ENCODE assay signal across 8 mouse cellular contexts in the genomic region with DNA sequence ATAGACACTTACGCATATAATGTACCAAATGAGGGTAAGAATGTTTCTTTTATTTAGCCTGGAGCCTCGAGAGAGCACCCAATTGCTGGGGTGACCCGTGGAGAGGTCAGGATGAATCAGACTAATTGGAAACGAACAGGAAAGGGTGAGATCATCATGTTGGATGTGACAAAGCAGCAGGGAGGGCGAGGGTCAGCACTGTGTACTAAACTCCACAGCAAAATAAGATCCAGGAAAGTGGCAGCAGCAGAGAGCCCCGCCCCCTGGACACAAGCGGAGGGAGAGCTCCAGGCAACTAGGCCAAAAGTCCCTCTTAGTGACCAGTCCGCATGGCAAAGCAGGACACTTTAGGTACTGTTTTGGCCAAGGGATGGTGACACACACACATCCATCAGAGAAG. TPM values are rescaled to one million over a fixed set of nuclear protein-coding genes. Genes with fewer than 3 reads are reported as not detected.
A peak's percentile ranks its signal among the peaks of the same experiment; 100 is the strongest.
DNase-seq lines count a peak whose midpoint lies in the region; ATAC-seq and TF ChIP-seq lines count a peak whose summit lies in the region.
"Had no signal": no experiment of that assay in that cellular context is flagged by ENCODE, and none has a peak within 500 bp of the region (broad histone marks: within the 10 kb centered on the region; RNA-seq: fewer than 3 reads in every experiment).

No protein-coding gene starts in this region.

- intact Hi-C loops in gastrocnemius, postnatal 14 days (cut with DNase I; ENCODE audit: low total_unique reads), result no loop called here

- no peaks in the 10 kb centered on the region for H3K36me3 ChIP-seq in liver, embryonic 14.5 days (replicated peaks; ENCODE audit: control insufficient read depth, insufficient read depth, low read depth)

- 46% methylated on average over 8 of the region's 8 CpGs for WGBS in liver, embryonic 14.5 days (ENCODE audit: insufficient replicate concordance)

- H3K4me2 ChIP-seq in liver, embryonic 14.5 days (ENCODE audit: low read depth), result no peak overlapping the region

- no peak for TF ChIP-seq EP300 in liver, embryonic 14.5 days (IDR thresholded peaks at IDR 0.05; ENCODE audit: low read depth)

- TF ChIP-seq CTCF in liver, embryonic 14.5 days (IDR thresholded peaks at IDR 0.05; ENCODE audit: low read depth), result no peak

- no peaks in the 10 kb centered on the region for H3K27me3 ChIP-seq in liver, embryonic 14.5 days (ENCODE audit: control insufficient read depth, insufficient read depth, low read length)

- H3K9me3 ChIP-seq in liver, embryonic 14.5 days (ENCODE audit: control insufficient read depth, low read length), result no peaks in the 10 kb centered on the region

- DNase-seq in urinary bladder, adult 2 months (ENCODE audit: low spot score), result peak; percentile 19
- no peak for DNase-seq in urinary bladder, postnatal 25 days (ENCODE audit: low spot score)
- peak; percentile 61 for DNase-seq in gastrocnemius, postnatal 14 days
- no peak for DNase-seq in liver, embryonic 14.5 days (ENCODE audit: low read depth in 3 of 3, low spot score in 3 of 3)
- DNase-seq in embryo, embryonic 9.5 days (ENCODE audit: extremely low spot score), result no peak
- DNase-seq in c-Kit-positive CD71-positive TER-119-positive erythroid progenitor cells, embryonic 14.5 days (ENCODE audit: low spot score), result no peak
- DNase-seq in thymus, postnatal 0 days (ENCODE audit: low spot score), result no peak
- DNase-seq: thymus, adult 18-20 months had no signal

- ATAC-seq in liver, embryonic 14.5 days (ENCODE audit: insufficient read depth), result peak; percentile 37; the same call in 1 of the 2 replicates

- no peak overlapping the region for H3K27ac ChIP-seq in liver, embryonic 14.5 days

- no peak overlapping the region for H3K9ac ChIP-seq in liver, embryonic 14.5 days (replicated peaks)

- H3K4me3 ChIP-seq in liver, embryonic 14.5 days (ENCODE audit: insufficient read depth in 1 of 2, low read depth in 2 of 2, low read length in 2 of 2), result no peak overlapping the region

- H3K4me1 ChIP-seq in liver, embryonic 14.5 days (replicated peaks; ENCODE audit: control insufficient read depth in 2 of 2, insufficient read depth in 2 of 2, low read length in 1 of 2), result peaks cover 0 to 17% of the 10 kb centered on the region in 2 experiments; a peak in 2 of 4 replicates

RNA-seq across cellular contexts. Expression of a gene that starts 18.4 kb away (rescaled TPM):
- polyA plus RNA-seq in urinary bladder, adult 2 months (2012; rRNA removed), result 32.3 and 34.9 TPM in 2 replicates
- 10 to 100 TPM; 18.1 to 18.6 TPM for total RNA-seq in gastrocnemius, postnatal 14 days (2021)
- 2.6 TPM in 2 replicates for polyA plus RNA-seq in liver, embryonic 14.5 days (2012; rRNA removed)
- 3.0 and 3.8 TPM in 2 replicates for polyA plus RNA-seq in liver, embryonic 14.5 days (2014; fragmentation: Nextera tagmentation; extraction: Ambion mirVana)
- 12.4 and 14.2 TPM in 2 replicates for polyA plus RNA-seq in thymus, postnatal 0 days (2015; fragmentation: Nextera tagmentation; extraction: Ambion mirVana)

Comparison
In these comparisons a context has a peak if more than half of its experiments do, and no peak if none do; other contexts are left out.
1. DNase-seq: peak in urinary bladder, adult 2 months (single experiment) and gastrocnemius, postnatal 14 days (single experiment); none in urinary bladder, postnatal 25 days (single experiment), liver, embryonic 14.5 days (0 of 3), embryo, embryonic 9.5 days (single experiment), c-Kit-positive CD71-positive TER-119-positive erythroid progenitor cells, embryonic 14.5 days (single experiment) and thymus, postnatal 0 days (single experiment).